ENCODE assay signal across 16 mouse cellular contexts in the genomic region with DNA sequence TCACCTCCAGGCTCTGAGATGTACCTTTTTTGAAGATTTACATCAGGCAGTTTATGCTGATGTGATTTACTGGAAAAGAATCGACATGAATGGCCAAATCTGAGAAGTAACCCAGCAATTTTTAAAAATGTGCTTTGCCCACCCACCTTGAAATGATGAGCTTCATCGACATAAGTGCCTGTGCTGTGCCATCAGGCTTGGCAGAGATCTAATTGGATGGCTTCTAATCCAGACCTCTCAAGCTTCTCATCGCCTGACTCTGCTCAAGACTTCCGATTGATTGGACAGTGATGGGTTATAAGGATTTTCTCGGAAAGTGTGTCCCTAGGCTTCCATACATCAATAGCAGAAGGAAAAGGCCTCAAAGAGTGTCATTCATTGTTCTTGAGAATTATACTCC.
"Had no signal": no experiment of that assay in that cellular context is flagged by ENCODE, and none has a peak within 500 bp of the region (broad histone marks: within the 10 kb centered on the region; RNA-seq: fewer than 3 reads in every experiment).

No protein-coding gene starts in this region.

- H3K27ac ChIP-seq: liver, embryonic 14.5 days; midbrain, embryonic 13.5 days; midbrain, embryonic 15.5 days; neural tube, embryonic 13.5 days; neural tube, embryonic 15.5 days had no signal

- H3K4me3 ChIP-seq: midbrain, embryonic 13.5 days; midbrain, embryonic 15.5 days; myocyte; neural tube, embryonic 13.5 days; neural tube, embryonic 15.5 days had no signal

- DNase-seq: lung, adult 18-20 months; lung, embryonic 14.5 days; lung, postnatal 10 days; lung, postnatal 4 days; right cerebral cortex, postnatal 25 days; right cerebral cortex, postnatal 4 days; spleen, adult 18-20 months; thymus, adult 18-20 months; thymus, postnatal 14 days; thymus, postnatal 36 days had no signal
